Mouse (Mus musculus) thymus, adult 2 months (tissue): ENCODE measurements around the gene Ktn1.

Experiments
- CTCF ChIP-seq: fragments of 200-500 bp; IDR thresholded peaks from 2 replicates; pipeline ENCODE4 v1.5.1; 2012; ENCODE audit warnings: mild to moderate bottlenecking, control low read depth, low read length, moderate library complexity, borderline replicate concordance; ENCODE audit not compliant: control insufficient read depth, poor library complexity, insufficient read depth; ENCODE audit errors: extremely low read depth
- POLR2A ChIP-seq: fragments of 200-500 bp; IDR thresholded peaks from 2 replicates; pipeline ENCODE4 v1.6.1; 2012; ENCODE audit warnings: mild to moderate bottlenecking, low read length, control low read depth, moderate library complexity; ENCODE audit not compliant: control insufficient read depth, poor library complexity, insufficient read depth; ENCODE audit errors: extremely low read depth

DNA sequence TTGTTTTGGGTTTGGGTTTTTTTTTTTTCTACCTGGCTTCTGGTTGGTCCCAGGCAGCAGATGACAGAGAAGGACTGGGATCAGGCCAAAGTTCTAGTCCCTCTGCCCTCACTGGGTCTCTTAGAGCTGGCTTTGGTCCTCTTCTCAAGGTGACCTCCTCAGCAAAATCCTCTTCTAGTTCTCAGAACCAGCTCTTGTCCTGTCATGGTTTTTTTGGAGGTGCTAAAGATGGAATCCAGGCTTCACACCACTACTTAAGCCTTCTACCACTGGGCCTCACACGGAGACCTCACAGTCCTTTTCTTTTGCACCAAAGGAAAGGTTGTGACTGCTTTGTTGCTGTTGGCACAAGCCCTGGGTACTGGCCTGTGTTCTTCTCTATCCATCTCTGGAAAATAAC lies 15.8 kb upstream of the Ktn1 start:
- no peak for TF ChIP-seq POLR2A
- no peak for TF ChIP-seq CTCF
